Mouse (Mus musculus) embryonic facial prominence, embryonic 10.5 days (tissue): ENCODE results near the gene Zfp62. TPM values are rescaled to one million over a fixed set of nuclear protein-coding genes. Genes with fewer than 3 reads are reported as not detected.

ENCODE experiments used
- DNase-seq: peaks from one replicate; pipeline ENCODE4 v3.0.0-alpha.2; 2017; ENCODE audit warnings: low spot score
- H3K27ac ChIP-seq: fragments of 300-500 bp; sonication (generic); replicated peaks from 2 replicates; pipeline ENCODE4 v1.5.1; 2016; ENCODE audit warnings: mild to moderate bottlenecking
- H3K27me3 ChIP-seq: fragments of 300-500 bp; sonication (generic); replicated peaks from 2 replicates; pipeline ENCODE4 v1.6.1; 2016; ENCODE audit warnings: low read depth, mild to moderate bottlenecking; ENCODE audit not compliant: poor library complexity, severe bottlenecking
- H3K36me3 ChIP-seq: fragments of 300-500 bp; sonication (generic); replicated peaks from 2 replicates; pipeline ENCODE4 v1.6.1; 2016; ENCODE audit warnings: mild to moderate bottlenecking, moderate library complexity
- H3K4me1 ChIP-seq: fragments of 300-500 bp; sonication (generic); 2 replicates; pipeline ENCODE4 v1.6.1; 2016
- H3K4me3 ChIP-seq: fragments of 300-500 bp; sonication (generic); 2 replicates; pipeline ENCODE4 v1.5.1; 2016; ENCODE audit warnings: mild to moderate bottlenecking, moderate library complexity
- H3K9me3 ChIP-seq: fragments of 300-500 bp; sonication (generic); 2 replicates; pipeline ENCODE4 v1.6.1; 2016; ENCODE audit warnings: mild to moderate bottlenecking
- WGBS: fragments of 180-500 bp; shearing (Covaris S2); methylation state at CpG from one replicate; pipeline ENCODE4 v1.1.7; 2016; 5-methylcytosine and 5-hydroxymethylcytosine counted together
- polyA plus RNA-seq: library from polyadenylated mRNA; unstranded; fragments of >200 nt; fragmentation: Nextera tagmentation; extraction: Ambion mirVana; gene quantifications from 2 replicates; pipeline ENCODE4 v1.2.1, GENCODE M21; 2016

Gene Zfp62
- polyA plus RNA-seq, 1 experiment from 2014 or later, result 46.8 TPM

GRCm38 (mm10) chr11:49245176-49245575 lies 42.1 kb downstream of the Zfp62 start:
- Histone ChIP-seq H3K36me3 (no peaks in the 10 kb centered on the region), H3K27ac (peak overlapping the region; percentile 91; the same call in 1 of the 2 replicates), H3K4me1 (peaks cover 55% of the 10 kb centered on the region), H3K4me3 (peak overlapping the region; percentile 62), H3K9me3 (no peaks in the 10 kb centered on the region), H3K27me3 (no peaks in the 10 kb centered on the region)
- 17% methylated on average over 7 of the region's 7 CpGs for WGBS
- DNase-seq, result peak; percentile 52

- peak overlapping the region; percentile 62 for H3K4me3 ChIP-seq
Measured at GRCm38 (mm10) chr11:49245634-49246415, 42.7 kb downstream of the Zfp62 start.

GRCm38 (mm10) chr11:49246523-49246922 lies 43.4 kb downstream of the Zfp62 start:
- Histone ChIP-seq H3K9me3 (no peaks in the 10 kb centered on the region), H3K4me1 (peaks cover 68% of the 10 kb centered on the region), H3K4me3 (no peak overlapping the region), H3K27me3 (no peaks in the 10 kb centered on the region), H3K27ac (no peak overlapping the region), H3K36me3 (no peaks in the 10 kb centered on the region)
- DNase-seq, result no peak
- WGBS, result 86% methylated on average over 4 of the region's 4 CpGs

More at GRCm38 (mm10) chr11:49245634-49246415, 42.7 kb downstream of the Zfp62 start:
- WGBS, result 25% methylated on average over 12 of the region's 12 CpGs
- Histone ChIP-seq H3K27ac (peak overlapping the region; percentile 91; the same call in 1 of the 2 replicates), H3K4me1 (peaks cover 61% of the 10 kb centered on the region), H3K27me3 (no peaks in the 10 kb centered on the region), H3K36me3 (no peaks in the 10 kb centered on the region), H3K9me3 (no peaks in the 10 kb centered on the region)
- DNase-seq, result no peak

- H3K4me3 ChIP-seq, result no peak overlapping the region
- H3K27ac ChIP-seq, result no peak overlapping the region
- no peaks in the 10 kb centered on the region for H3K27me3 ChIP-seq
- no peak for DNase-seq
- 0 out of 2 replicates have a peak, but pooled peaks cover 5% of the 10 kb centered on the region for H3K36me3 ChIP-seq
- WGBS, result 68% methylated on average over 2 of the region's 2 CpGs
- peaks cover 75% of the 10 kb centered on the region for H3K4me1 ChIP-seq
- no peaks in the 10 kb centered on the region for H3K9me3 ChIP-seq
Measured at GRCm38 (mm10) chr11:49247255-49247654, 44.2 kb downstream of the Zfp62 start.

- peaks cover 69% of the 10 kb centered on the region for H3K4me1 ChIP-seq
- no peaks in the 10 kb centered on the region for H3K9me3 ChIP-seq
- no peaks in the 10 kb centered on the region for H3K27me3 ChIP-seq
- no peak overlapping the region for H3K27ac ChIP-seq
- peaks cover 14% of the 10 kb centered on the region for H3K36me3 ChIP-seq
- DNase-seq, result no peak
- no peak overlapping the region for H3K4me3 ChIP-seq
- 63% methylated on average over 6 of the region's 6 CpGs for WGBS
Measured at GRCm38 (mm10) chr11:49248226-49248973, 45.3 kb downstream of the Zfp62 start.

GRCm38 (mm10) chr11:49248974-49249700 lies 46.0 kb downstream of the Zfp62 start:
- Histone ChIP-seq H3K9me3 (no peaks in the 10 kb centered on the region), H3K4me3 (0 out of 2 replicates have a peak overlapping the region, but pooled peaks have one; percentile 83), H3K36me3 (peaks cover 22% of the 10 kb centered on the region), H3K4me1 (peaks cover 69% of the 10 kb centered on the region), H3K27ac (peak overlapping the region; percentile 96), H3K27me3 (no peaks in the 10 kb centered on the region)
- no peak for DNase-seq
- 70% methylated on average over 6 of the region's 6 CpGs for WGBS

GRCm38 (mm10) chr11:49249811-49250421 lies 46.8 kb downstream of the Zfp62 start:
- Histone ChIP-seq H3K27me3 (no peaks in the 10 kb centered on the region), H3K27ac (peak overlapping the region; percentile 96), H3K9me3 (no peaks in the 10 kb centered on the region), H3K4me1 (peaks cover 62% of the 10 kb centered on the region), H3K36me3 (peaks cover 29% of the 10 kb centered on the region), H3K4me3 (peak overlapping the region; percentile 83)
- DNase-seq, result no peak
- WGBS, result 29% methylated on average over 10 of the region's 10 CpGs

- Histone ChIP-seq H3K4me3 (peak overlapping the region; percentile 83), H3K27ac (peak overlapping the region; percentile 96), H3K27me3 (no peaks in the 10 kb centered on the region), H3K9me3 (no peaks in the 10 kb centered on the region), H3K36me3 (peaks cover 37% of the 10 kb centered on the region), H3K4me1 (peaks cover 54% of the 10 kb centered on the region)
- peak; percentile 91 for DNase-seq
- WGBS, result 2% methylated on average over 45 of the region's 45 CpGs
Measured at GRCm38 (mm10) chr11:49250422-49251379, 47.6 kb downstream of the Zfp62 start.

- H3K27ac ChIP-seq, result peak overlapping the region; percentile 96; the same call in 1 of the 2 replicates
- WGBS, result 71% methylated on average over 7 of the region's 7 CpGs
- H3K4me1 ChIP-seq, result peaks cover 48% of the 10 kb centered on the region
- H3K9me3 ChIP-seq, result no peaks in the 10 kb centered on the region
- no peak for DNase-seq
- no peaks in the 10 kb centered on the region for H3K27me3 ChIP-seq
- peaks cover 42% of the 10 kb centered on the region for H3K36me3 ChIP-seq
- peak overlapping the region; percentile 83 for H3K4me3 ChIP-seq
Measured at GRCm38 (mm10) chr11:49251380-49251761, 48.3 kb downstream of the Zfp62 start.

GRCm38 (mm10) chr11:49252048-49252447 lies 49.0 kb downstream of the Zfp62 start:
- H3K36me3 ChIP-seq, result peaks cover 47% of the 10 kb centered on the region
- no peak overlapping the region for H3K27ac ChIP-seq
- no peaks in the 10 kb centered on the region for H3K27me3 ChIP-seq
- H3K4me1 ChIP-seq, result peaks cover 42% of the 10 kb centered on the region
- DNase-seq, result no peak
- 0 out of 2 replicates have a peak overlapping the region, but pooled peaks have one; percentile 83 for H3K4me3 ChIP-seq
- WGBS, result 93% methylated on average over 5 of the region's 5 CpGs
- no peaks in the 10 kb centered on the region for H3K9me3 ChIP-seq

- peaks cover 50% of the 10 kb centered on the region for H3K36me3 ChIP-seq
- peaks cover 36% of the 10 kb centered on the region for H3K4me1 ChIP-seq
- H3K4me3 ChIP-seq, result no peak overlapping the region
- H3K27me3 ChIP-seq, result no peaks in the 10 kb centered on the region
- no peak for DNase-seq
- no peaks in the 10 kb centered on the region for H3K9me3 ChIP-seq
- 93% methylated on average over 6 of the region's 6 CpGs for WGBS
- no peak overlapping the region for H3K27ac ChIP-seq
Measured at GRCm38 (mm10) chr11:49253035-49253434, 49.9 kb downstream of the Zfp62 start.
